Mouse (Mus musculus) cerebellum, adult 11-12 months (tissue): Measurements from ENCODE around the gene Hspa1a.
"Not testable (repeated sequence)": the region's sequence is repeated elsewhere in the genome, so short reads cannot be mapped to it uniquely, and the experiment has no call there.

ENCODE experiments used
- DNase-seq: peaks from one replicate; pipeline ENCODE4 v3.0.0; 2022

The Hspa1a gene

GRCm38 (mm10) chr17:35000717-35001451 lies 28.9 kb upstream of the Hspa1a start, which contains the start of gene Vars:
Vars (plus strand) TSS chr17:35000987.
- peak; percentile 85 for DNase-seq

- not testable (repeated sequence) for DNase-seq
These were observed 28.1 kb upstream of the Hspa1a start for GRCm38 (mm10) chr17:34999871-35000716.

- no peak for DNase-seq
These were observed 26.8 kb upstream of the Hspa1a start for GRCm38 (mm10) chr17:34998526-34999430.

GRCm38 (mm10) chr17:34997142-34997483 lies 25.2 kb upstream of the Hspa1a start:
- DNase-seq: no peak

- DNase-seq: no peak
These were observed 24.6 kb upstream of the Hspa1a start for GRCm38 (mm10) chr17:34996411-34997141.

GRCm38 (mm10) chr17:34995927-34996326 lies 24.0 kb upstream of the Hspa1a start:
- not testable (repeated sequence) for DNase-seq

GRCm38 (mm10) chr17:34995192-34995591 lies 23.2 kb upstream of the Hspa1a start:
- not testable (repeated sequence) for DNase-seq

- no peak for DNase-seq
These were observed 22.8 kb upstream of the Hspa1a start for GRCm38 (mm10) chr17:34994751-34995150.

GRCm38 (mm10) chr17:34984218-34984617 lies 12.3 kb upstream of the Hspa1a start:
- no peak for DNase-seq

- no peak for DNase-seq
These were observed 10.4 kb upstream of the Hspa1a start for GRCm38 (mm10) chr17:34982328-34982727.

GRCm38 (mm10) chr17:34981690-34982180 lies 9.8 kb upstream of the Hspa1a start, which contains the start of gene Lsm2:
Lsm2 (plus strand) TSS chr17:34981862.
- DNase-seq: peak; percentile 92

GRCm38 (mm10) chr17:34980655-34981054 lies 8.7 kb upstream of the Hspa1a start:
- DNase-seq: no peak

GRCm38 (mm10) chr17:34979631-34980030 lies 7.7 kb upstream of the Hspa1a start:
- no peak for DNase-seq

GRCm38 (mm10) chr17:34978239-34978638 lies 6.3 kb upstream of the Hspa1a start:
- no peak for DNase-seq

- no peak for DNase-seq
These were observed 5.0 kb upstream of the Hspa1a start for GRCm38 (mm10) chr17:34977000-34977399.

- no peak for DNase-seq
These were observed 3.9 kb upstream of the Hspa1a start for GRCm38 (mm10) chr17:34975581-34976492.

- DNase-seq: not testable (repeated sequence)
These were observed 275 bp downstream of the Hspa1a start for GRCm38 (mm10) chr17:34971694-34972068.

GRCm38 (mm10) chr17:34970850-34971249 lies 1.1 kb downstream of the Hspa1a start:
- DNase-seq: not testable (repeated sequence)

- DNase-seq: not testable (repeated sequence)
These were observed 2.1 kb downstream of the Hspa1a start, which contains the start of gene Gm20481 for GRCm38 (mm10) chr17:34969822-34970221. Gm20481 (plus strand) TSS chr17:34969912.

GRCm38 (mm10) chr17:34965627-34966026 lies 6.3 kb downstream of the Hspa1a start:
- no peak for DNase-seq

GRCm38 (mm10) chr17:34964640-34965049 lies 7.3 kb downstream of the Hspa1a start:
- no peak for DNase-seq
